Mouse (Mus musculus) kidney, postnatal 0 days (tissue): ENCODE measurements around the gene Tbx2. TPM values are rescaled to one million over a fixed set of nuclear protein-coding genes. Genes with fewer than 3 reads are reported as not detected.

ENCODE experiments used
- ATAC-seq: fragments of 200-750 bp; cut with Nextera tagmentation; replicated peaks from 2 replicates; pipeline ENCODE4 v1.8.0; 2017; ENCODE audit warnings: low read depth, moderate number of reproducible peaks, moderate TSS enrichment, moderate library complexity; ENCODE audit not compliant: low FRiP score
- DNase-seq: peaks from one replicate; pipeline ENCODE4 v3.0.0-alpha.2; 2016; ENCODE audit warnings: low spot score
- H3K27ac ChIP-seq: fragments of 300-500 bp; sonication (generic); 2 replicates; pipeline ENCODE4 v1.5.1; 2014; ENCODE audit warnings: mild to moderate bottlenecking
- H3K27me3 ChIP-seq: fragments of 300-500 bp; sonication (generic); 2 replicates; pipeline ENCODE4 v1.6.1; 2014; ENCODE audit warnings: low read length, mixed read lengths; ENCODE audit not compliant: insufficient read depth
- H3K36me3 ChIP-seq: fragments of 300-500 bp; sonication (generic); 2 replicates; pipeline ENCODE4 v1.6.1; 2014; ENCODE audit warnings: low read length, mixed read lengths; ENCODE audit not compliant: insufficient read depth
- H3K4me1 ChIP-seq: fragments of 300-500 bp; sonication (generic); replicated peaks from 2 replicates; pipeline ENCODE4 v1.6.1; 2014; ENCODE audit warnings: antibody characterized with exemption, low read length, mixed read lengths; ENCODE audit not compliant: insufficient read depth
- H3K4me2 ChIP-seq: fragments of 300-500 bp; sonication (generic); 2 replicates; pipeline ENCODE4 v1.6.1; 2014; ENCODE audit warnings: mild to moderate bottlenecking, low read length, moderate library complexity, mixed read lengths
- H3K4me3 ChIP-seq: fragments of 300-500 bp; sonication (generic); replicated peaks from 2 replicates; pipeline ENCODE4 v1.5.1; 2014; ENCODE audit warnings: low read depth, low read length
- H3K9ac ChIP-seq: fragments of 300-500 bp; sonication (generic); 2 replicates; pipeline ENCODE4 v1.6.1; 2014; ENCODE audit warnings: low read depth, low read length
- H3K9me3 ChIP-seq: fragments of 300-500 bp; sonication (generic); replicated peaks from 2 replicates; pipeline ENCODE4 v1.6.1; 2016; ENCODE audit warnings: low read length, inconsistent platforms, mixed read lengths
- CTCF ChIP-seq: IDR thresholded peaks from 2 replicates; pipeline ENCODE4 v1.5.1; 2016; ENCODE audit warnings: antibody characterized with exemption, low read depth, mild to moderate bottlenecking, moderate library complexity
- WGBS: fragments of 180-500 bp; shearing (Covaris S2); extraction: QIAGEN DNeasy Blood & Tissue Kit; methylation state at CpG from one replicate; pipeline ENCODE4 v1.1.7; 2014; 5-methylcytosine and 5-hydroxymethylcytosine counted together
- polyA plus RNA-seq: library from polyadenylated mRNA; unstranded; fragments of >200 nt; fragmentation: Nextera tagmentation; extraction: Ambion mirVana; gene quantifications from 2 replicates; pipeline ENCODE4 v1.2.1, GENCODE M21; 2015

Gene Tbx2
- polyA plus RNA-seq, 1 experiment from 2014 or later = 22.5 TPM

DNA sequence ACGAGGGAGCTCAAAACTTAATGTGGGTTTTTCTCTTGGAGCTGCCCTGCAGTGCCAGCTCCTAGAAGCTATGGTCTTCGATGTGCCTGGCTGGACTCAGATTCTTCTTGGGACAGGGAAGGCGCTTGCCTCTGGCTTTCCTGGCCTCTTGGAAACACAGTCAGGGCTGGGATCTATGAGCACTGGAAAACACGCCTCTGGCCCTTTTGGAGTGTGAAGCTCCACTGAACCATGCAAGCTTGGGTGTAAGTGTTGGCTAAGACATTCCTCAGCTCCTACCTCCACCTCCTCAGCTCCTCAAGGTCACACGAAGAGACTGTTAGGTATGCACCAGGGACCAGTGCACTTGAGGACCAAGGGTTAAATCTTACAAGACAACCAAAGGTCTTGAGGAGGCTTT is 12.6 kb downstream of the Tbx2 start:
- Histone ChIP-seq H3K4me2 (peak overlapping the region; percentile 72), H3K9me3 (no peaks in the 10 kb centered on the region), H3K4me1 (peaks cover 20% of the 10 kb centered on the region; the same call in 1 of the 2 replicates), H3K27me3 (no peaks in the 10 kb centered on the region), H3K9ac (peak overlapping the region; percentile 62), H3K36me3 (peaks cover 9% of the 10 kb centered on the region; the same call in 1 of the 2 replicates), H3K4me3 (peak overlapping the region; percentile 48; the same call in 1 of the 2 replicates), H3K27ac (peak overlapping the region; percentile 79)
- TF ChIP-seq CTCF = no peak
- DNase-seq = peak; percentile 36
- no peak for ATAC-seq
- 27% methylated on average over 5 of the region's 5 CpGs for WGBS

DNA sequence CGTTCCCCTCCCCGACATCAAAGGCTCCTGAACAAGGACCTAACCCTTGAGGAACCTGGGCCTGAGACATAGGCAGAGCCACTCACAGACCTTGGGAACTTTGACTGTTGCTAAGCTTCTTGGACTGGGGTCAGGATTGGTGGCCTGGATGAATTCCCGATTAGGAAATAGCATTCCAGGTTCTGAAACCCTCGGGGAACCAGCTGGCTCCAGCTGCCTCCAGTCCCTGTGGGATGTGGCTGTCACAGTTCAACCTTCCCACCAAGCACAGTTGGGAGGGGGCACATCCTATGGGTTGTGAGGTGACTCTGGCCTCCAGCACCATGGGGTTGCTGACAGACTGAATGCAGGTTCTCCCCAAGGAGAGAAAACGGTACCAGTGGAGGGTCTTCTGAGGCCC is 13.6 kb downstream of the Tbx2 start:
- no peak overlapping the region for H3K4me2 ChIP-seq
- H3K27ac ChIP-seq = peak overlapping the region; percentile 79
- peak; percentile 61 for DNase-seq
- no peak for ATAC-seq
- no peaks in the 10 kb centered on the region for H3K36me3 ChIP-seq
- no peak for TF ChIP-seq CTCF
- peaks cover 20% of the 10 kb centered on the region; the same call in 1 of the 2 replicates for H3K4me1 ChIP-seq
- no peak overlapping the region for H3K9ac ChIP-seq
- H3K27me3 ChIP-seq = no peaks in the 10 kb centered on the region
- H3K4me3 ChIP-seq = no peak overlapping the region
- 34% methylated on average over 5 of the region's 5 CpGs for WGBS
- H3K9me3 ChIP-seq = no peaks in the 10 kb centered on the region

DNA sequence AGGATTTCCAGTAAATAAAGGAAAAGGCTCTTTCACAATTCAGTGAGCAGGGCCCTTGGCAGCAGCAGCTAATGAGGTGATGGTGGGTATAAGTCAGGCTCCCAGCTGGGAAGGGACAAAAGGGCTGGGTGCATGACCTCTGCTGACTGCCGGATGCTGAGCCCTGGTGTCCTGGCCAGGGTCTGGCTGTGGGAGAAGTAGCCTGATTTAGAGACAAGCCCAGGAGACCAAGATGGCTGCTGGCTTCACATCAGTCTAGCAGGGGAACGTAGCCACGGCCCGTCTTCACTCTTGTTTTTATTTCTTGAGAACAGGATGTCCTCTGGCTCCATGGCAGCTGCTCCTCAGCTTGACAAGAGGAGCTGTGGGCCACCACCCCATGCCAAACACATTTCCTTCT is 14.2 kb downstream of the Tbx2 start:
- no peak for TF ChIP-seq CTCF
- Histone ChIP-seq H3K4me3 (no peak overlapping the region), H3K4me1 (peaks cover 20% of the 10 kb centered on the region; the same call in 1 of the 2 replicates), H3K4me2 (no peak overlapping the region), H3K9me3 (no peaks in the 10 kb centered on the region), H3K36me3 (no peaks in the 10 kb centered on the region), H3K27ac (peak overlapping the region; percentile 79), H3K27me3 (no peaks in the 10 kb centered on the region), H3K9ac (no peak overlapping the region)
- DNase-seq (peak; percentile 37), ATAC-seq (no peak)
- 35% methylated on average over 4 of the region's 4 CpGs for WGBS

DNA sequence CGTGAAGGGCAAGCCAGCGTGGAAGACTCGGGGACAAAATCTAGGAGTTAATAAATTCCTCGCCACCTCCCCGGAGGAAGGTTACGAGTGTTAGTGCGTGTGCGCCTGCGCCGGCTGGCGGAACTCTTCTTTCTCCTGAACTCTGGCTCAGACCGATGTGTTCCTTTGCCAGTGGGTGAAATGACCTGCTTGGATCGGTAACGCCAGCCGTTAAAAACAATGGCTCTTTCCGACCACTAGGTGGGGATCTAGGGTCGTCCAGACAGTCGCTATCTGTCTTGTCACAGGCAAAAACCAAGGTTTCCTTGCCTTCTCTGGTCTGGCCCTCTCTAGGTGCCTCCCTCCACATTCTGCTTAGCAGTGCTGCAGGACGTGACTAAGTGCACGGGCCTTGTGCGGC is 16.7 kb downstream of the Tbx2 start:
- H3K4me2 ChIP-seq = peak overlapping the region; percentile 46
- H3K9me3 ChIP-seq = no peaks in the 10 kb centered on the region
- no peak overlapping the region for H3K9ac ChIP-seq
- ATAC-seq (0 out of 2 replicates have a peak, but pooled peaks have one; percentile 15), DNase-seq (peak; percentile 93)
- 3% methylated on average over 21 of the region's 21 CpGs for WGBS
- H3K4me3 ChIP-seq = no peak overlapping the region
- no peak overlapping the region for H3K27ac ChIP-seq
- no peaks in the 10 kb centered on the region for H3K27me3 ChIP-seq
- no peaks in the 10 kb centered on the region for H3K36me3 ChIP-seq
- peaks cover 12% of the 10 kb centered on the region; the same call in 1 of the 2 replicates for H3K4me1 ChIP-seq
- TF ChIP-seq CTCF = peak; percentile 93

DNA sequence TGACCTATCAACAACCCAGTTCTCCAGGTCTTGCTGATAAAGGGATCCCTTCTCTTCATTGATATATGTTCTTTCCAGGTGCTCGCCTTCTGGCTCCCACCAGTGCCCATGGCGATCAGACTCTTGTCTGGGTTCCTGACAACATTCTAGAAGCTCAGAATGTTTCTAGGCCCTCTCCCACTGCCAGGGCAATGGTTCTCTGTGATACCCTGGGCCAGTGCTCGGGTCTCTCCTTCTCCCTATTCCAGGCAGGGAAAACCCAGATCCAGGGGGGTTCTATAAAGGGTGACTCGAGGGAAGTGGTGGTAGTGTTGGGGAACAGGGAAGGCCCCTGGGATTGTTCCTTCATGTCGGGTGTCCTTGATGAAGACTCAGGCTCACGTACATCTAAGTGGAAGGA is 17.9 kb downstream of the Tbx2 start, which contains the start of gene Gm11444:
Gene Gm11444, minus strand, starts transcription at position 101 of the 400 bp plus-strand sequence.
- TF ChIP-seq CTCF = no peak
- Histone ChIP-seq H3K9ac (no peak within 1 kb of the TSS), H3K27ac (no peak within 1 kb of the TSS), H3K27me3 (no peaks in the 10 kb centered on the region), H3K4me1 (peaks cover 9% of the 10 kb centered on the region; the same call in 1 of the 2 replicates), H3K9me3 (no peaks in the 10 kb centered on the region), H3K4me3 (no peak within 1 kb of the TSS), H3K36me3 (no peaks in the 10 kb centered on the region), H3K4me2 (peak within 1 kb of the TSS; percentile 46; the same call in 1 of the 2 replicates)
- WGBS = 96% methylated on average over 6 of the region's 6 CpGs
- no peak for ATAC-seq
- DNase-seq = no peak

DNA sequence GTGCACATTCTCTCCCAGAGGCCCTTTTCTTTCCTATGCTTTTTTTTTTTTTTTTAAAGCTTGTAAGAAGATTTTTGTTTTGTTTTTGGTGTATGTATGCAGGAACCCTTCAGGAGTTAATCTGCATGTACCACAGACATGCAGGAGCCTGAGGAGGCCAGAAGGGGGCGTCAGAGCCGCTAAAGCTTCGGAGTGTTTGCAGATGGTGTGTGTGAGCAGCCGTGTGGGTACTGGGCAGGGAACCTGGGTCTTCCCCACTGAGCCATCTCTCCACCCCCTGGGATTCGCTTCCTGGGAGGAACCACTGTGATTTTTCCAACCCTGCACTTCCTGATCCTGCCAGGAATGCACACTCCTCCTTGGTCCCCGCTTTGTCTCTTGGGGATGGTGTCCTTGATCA is 18.4 kb downstream of the Tbx2 start:
- Histone ChIP-seq H3K27me3 (no peaks in the 10 kb centered on the region), H3K36me3 (no peaks in the 10 kb centered on the region), H3K9ac (no peak overlapping the region), H3K9me3 (no peaks in the 10 kb centered on the region), H3K4me1 (peaks cover 8% of the 10 kb centered on the region; the same call in 1 of the 2 replicates), H3K27ac (no peak overlapping the region), H3K4me3 (no peak overlapping the region), H3K4me2 (no peak overlapping the region)
- 46% methylated on average over 6 of the region's 6 CpGs for WGBS
- ATAC-seq (no peak), DNase-seq (no peak)
- peak; percentile 48; the same call in 1 of the 2 replicates for TF ChIP-seq CTCF
